Mouse (Mus musculus): Measurements from ENCODE around the gene Ms4a8a. TPM values are rescaled to one million over a fixed set of nuclear protein-coding genes. Genes with fewer than 3 reads are reported as not detected.

Ms4a8a gene
- polyA plus RNA-seq, 1 experiment from 2014 or later, result not detected

DNA sequence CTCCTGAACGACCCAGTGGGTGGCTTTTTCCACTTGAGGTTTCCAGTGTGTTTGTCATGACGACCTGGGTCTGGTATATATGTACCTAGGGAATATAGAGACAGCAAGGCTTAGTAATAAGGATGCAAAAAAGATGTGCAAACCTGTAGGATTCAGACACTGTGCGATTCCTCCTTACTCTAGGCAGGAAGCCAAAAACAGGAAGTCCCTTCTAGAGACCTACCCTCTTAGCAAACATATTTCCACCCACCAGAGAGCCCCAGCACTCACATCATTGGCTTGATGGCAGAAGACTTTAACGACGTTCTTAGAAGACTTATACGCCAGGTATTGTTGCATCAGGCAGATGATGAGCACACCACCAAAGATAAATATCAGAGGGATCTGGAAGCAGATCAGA lies 32.9 kb downstream of the Ms4a8a start:
- Histone ChIP-seq H3K27ac (ENCODE audit: low read depth, low read length) (no peak overlapping the region), H3K9ac (ENCODE audit: low read depth, low read length) (no peak overlapping the region), H3K9me3 (ENCODE audit: control insufficient read depth, low read length) (no peaks in the 10 kb centered on the region), H3K4me3 (ENCODE audit: low read length) (no peak overlapping the region), H3K4me1 (ENCODE audit: control insufficient read depth, insufficient read depth, low read length) (no peaks in the 10 kb centered on the region), H3K36me3 (ENCODE audit: control insufficient read depth, insufficient read depth, low read length) (no peaks in the 10 kb centered on the region), H3K4me2 (replicated peaks; ENCODE audit: low read depth, low read length) (no peak overlapping the region), H3K27me3 (ENCODE audit: control insufficient read depth, insufficient read depth, low read length) (no peaks in the 10 kb centered on the region)
- no peak for ATAC-seq (ENCODE audit: low FRiP score, low TSS enrichment)
- 76% methylated on average over 6 of the region's 6 CpGs for WGBS

GRCm38 (mm10) chr19:11044996-11045711 lies 35.7 kb downstream of the Ms4a8a start:
- Histone ChIP-seq H3K9me3 (ENCODE audit: control insufficient read depth, low read length) (no peaks in the 10 kb centered on the region), H3K4me2 (replicated peaks; ENCODE audit: low read depth, low read length) (peak overlapping the region; percentile 58), H3K9ac (ENCODE audit: low read depth, low read length) (peak overlapping the region; percentile 19; the same call in 1 of the 2 replicates), H3K36me3 (ENCODE audit: control insufficient read depth, insufficient read depth, low read length) (no peaks in the 10 kb centered on the region), H3K27ac (ENCODE audit: low read depth, low read length) (no peak overlapping the region), H3K4me3 (ENCODE audit: low read length) (peak overlapping the region; percentile 32), H3K27me3 (ENCODE audit: control insufficient read depth, insufficient read depth, low read length) (no peaks in the 10 kb centered on the region), H3K4me1 (ENCODE audit: control insufficient read depth, insufficient read depth, low read length) (no peaks in the 10 kb centered on the region)
- peak; percentile 100 for ATAC-seq (ENCODE audit: low FRiP score, low TSS enrichment)
- WGBS, result 9% methylated on average over 30 of the region's 40 CpGs

- H3K4me1 ChIP-seq (ENCODE audit: control insufficient read depth, insufficient read depth, low read length), result no peaks in the 10 kb centered on the region
- H3K27me3 ChIP-seq (ENCODE audit: control insufficient read depth, insufficient read depth, low read length), result no peaks in the 10 kb centered on the region
- H3K4me3 ChIP-seq (ENCODE audit: low read length), result peak overlapping the region; percentile 32
- H3K27ac ChIP-seq (ENCODE audit: low read depth, low read length), result no peak overlapping the region
- peak overlapping the region; percentile 19; the same call in 1 of the 2 replicates for H3K9ac ChIP-seq (ENCODE audit: low read depth, low read length)
- ATAC-seq (ENCODE audit: low FRiP score, low TSS enrichment), result peak; percentile 73
- WGBS, result 20% methylated on average over 5 of the region's 5 CpGs
- no peaks in the 10 kb centered on the region for H3K36me3 ChIP-seq (ENCODE audit: control insufficient read depth, insufficient read depth, low read length)
- H3K4me2 ChIP-seq (replicated peaks; ENCODE audit: low read depth, low read length), result peak overlapping the region; percentile 58
- H3K9me3 ChIP-seq (ENCODE audit: control insufficient read depth, low read length), result no peaks in the 10 kb centered on the region
Measured at GRCm38 (mm10) chr19:11044671-11044995, 36.3 kb downstream of the Ms4a8a start.

DNA sequence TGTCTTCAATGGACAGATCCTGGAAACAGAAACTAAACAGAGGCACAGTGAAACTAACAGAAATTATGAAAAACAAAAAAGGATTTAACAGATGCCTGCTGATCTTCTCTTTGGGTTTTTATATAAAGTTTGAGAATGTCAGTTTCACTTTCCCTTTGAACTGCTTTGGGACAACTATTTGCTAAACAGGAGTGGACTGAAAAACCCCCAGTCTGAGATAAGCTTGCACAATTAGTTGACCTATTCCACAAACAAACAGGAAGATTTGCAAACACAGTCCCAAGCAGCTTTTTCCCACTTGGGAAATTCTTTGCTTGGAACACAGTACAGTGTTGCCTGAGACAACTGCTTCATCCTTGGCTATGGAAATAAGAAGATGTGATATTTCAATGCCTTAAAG lies 43.3 kb downstream of the Ms4a8a start:
- no peaks in the 10 kb centered on the region for H3K36me3 ChIP-seq (ENCODE audit: control insufficient read depth, insufficient read depth, low read length)
- no peaks in the 10 kb centered on the region for H3K9me3 ChIP-seq (ENCODE audit: control insufficient read depth, low read length)
- H3K9ac ChIP-seq (ENCODE audit: low read depth, low read length), result no peak overlapping the region
- H3K27me3 ChIP-seq (ENCODE audit: control insufficient read depth, insufficient read depth, low read length), result no peaks in the 10 kb centered on the region
- H3K4me3 ChIP-seq (ENCODE audit: low read length), result no peak overlapping the region
- no peak overlapping the region for H3K4me2 ChIP-seq (replicated peaks; ENCODE audit: low read depth, low read length)
- H3K4me1 ChIP-seq (ENCODE audit: control insufficient read depth, insufficient read depth, low read length), result no peaks in the 10 kb centered on the region
- ATAC-seq (ENCODE audit: low FRiP score, low TSS enrichment), result no peak
- no peak overlapping the region for H3K27ac ChIP-seq (ENCODE audit: low read depth, low read length)

GRCm38 (mm10) chr19:11022382-11022781 lies 58.5 kb downstream of the Ms4a8a start:
- Histone ChIP-seq H3K4me1 (ENCODE audit: control insufficient read depth, insufficient read depth, low read length) (no peaks in the 10 kb centered on the region), H3K36me3 (ENCODE audit: control insufficient read depth, insufficient read depth, low read length) (no peaks in the 10 kb centered on the region), H3K4me2 (replicated peaks; ENCODE audit: low read depth, low read length) (no peak overlapping the region), H3K27me3 (ENCODE audit: control insufficient read depth, insufficient read depth, low read length) (no peaks in the 10 kb centered on the region), H3K9me3 (ENCODE audit: control insufficient read depth, low read length) (no peaks in the 10 kb centered on the region), H3K4me3 (ENCODE audit: low read length) (no peak overlapping the region), H3K9ac (ENCODE audit: low read depth, low read length) (no peak overlapping the region), H3K27ac (ENCODE audit: low read depth, low read length) (no peak overlapping the region)
- no peak for ATAC-seq (ENCODE audit: low FRiP score, low TSS enrichment)

GRCm38 (mm10) chr19:11017891-11018290 lies 63.0 kb downstream of the Ms4a8a start, which contains the start of gene Ms4a18:
Ms4a18 (minus strand) TSS chr19:11018031.
- Histone ChIP-seq H3K9me3 (ENCODE audit: control insufficient read depth, low read length) (no peaks in the 10 kb centered on the region), H3K4me2 (replicated peaks; ENCODE audit: low read depth, low read length) (no peak within 1 kb of the TSS), H3K9ac (ENCODE audit: low read depth, low read length) (no peak within 1 kb of the TSS), H3K4me3 (ENCODE audit: low read length) (no peak within 1 kb of the TSS), H3K4me1 (ENCODE audit: control insufficient read depth, insufficient read depth, low read length) (no peaks in the 10 kb centered on the region), H3K27me3 (ENCODE audit: control insufficient read depth, insufficient read depth, low read length) (no peaks in the 10 kb centered on the region), H3K27ac (ENCODE audit: low read depth, low read length) (no peak within 1 kb of the TSS), H3K36me3 (ENCODE audit: control insufficient read depth, insufficient read depth, low read length) (no peaks in the 10 kb centered on the region)
- WGBS, result 69% methylated on average over 3 of the region's 3 CpGs
- no peak for ATAC-seq (ENCODE audit: low FRiP score, low TSS enrichment)

Other genes starting within 250 kb of the Ms4a8a start
- 0.44 and 0.69 TPM in 2 replicates for gene Slc15a3, start 241.4 kb downstream of the Ms4a8a start, polyA plus RNA-seq (2014; fragmentation: Nextera tagmentation; extraction: Ambion mirVana)
- gene Tmem132a, start 211.2 kb downstream of the Ms4a8a start, polyA plus RNA-seq (2014; fragmentation: Nextera tagmentation; extraction: Ambion mirVana), result 65.2 and 71.5 TPM in 2 replicates
- 87.6 and 90.9 TPM in 2 replicates for gene Tmem109, start 199.1 kb downstream of the Ms4a8a start, polyA plus RNA-seq (2014; fragmentation: Nextera tagmentation; extraction: Ambion mirVana)
- 61.0 and 75.7 TPM in 2 replicates for gene Prpf19, start 185.9 kb downstream of the Ms4a8a start, polyA plus RNA-seq (2014; fragmentation: Nextera tagmentation; extraction: Ambion mirVana)
- not detected in 2 replicates for gene Zp1, start 160.5 kb downstream of the Ms4a8a start, polyA plus RNA-seq (2014; fragmentation: Nextera tagmentation; extraction: Ambion mirVana)
- not detected in 2 replicates for gene Ptgdr2, start 143.9 kb downstream of the Ms4a8a start, polyA plus RNA-seq (2014; fragmentation: Nextera tagmentation; extraction: Ambion mirVana)
- gene Ccdc86, start 131.8 kb downstream of the Ms4a8a start, polyA plus RNA-seq (2014; fragmentation: Nextera tagmentation; extraction: Ambion mirVana), result 26.0 and 32.7 TPM in 2 replicates
- gene Ms4a10, start 106.4 kb downstream of the Ms4a8a start, polyA plus RNA-seq (2014; fragmentation: Nextera tagmentation; extraction: Ambion mirVana), result not detected in 2 replicates
- gene Ms4a15, start 87.9 kb downstream of the Ms4a8a start, polyA plus RNA-seq (2014; fragmentation: Nextera tagmentation; extraction: Ambion mirVana), result not detected in 2 replicates
- gene Ms4a18, start 63.1 kb downstream of the Ms4a8a start, polyA plus RNA-seq (2014; fragmentation: Nextera tagmentation; extraction: Ambion mirVana), result not detected in 2 replicates
- gene 1700017D01Rik, start 49.8 kb upstream of the Ms4a8a start, polyA plus RNA-seq (2014; fragmentation: Nextera tagmentation; extraction: Ambion mirVana), result not detected in 2 replicates
- not detected in 2 replicates for gene 1700025F22Rik, start 84.2 kb upstream of the Ms4a8a start, polyA plus RNA-seq (2014; fragmentation: Nextera tagmentation; extraction: Ambion mirVana)
- gene Ms4a13, start 115.6 kb upstream of the Ms4a8a start, polyA plus RNA-seq (2014; fragmentation: Nextera tagmentation; extraction: Ambion mirVana), result not detected in 2 replicates
- gene Ms4a12, start 151.3 kb upstream of the Ms4a8a start, polyA plus RNA-seq (2014; fragmentation: Nextera tagmentation; extraction: Ambion mirVana), result not detected in 2 replicates
- not detected in 2 replicates for gene Ms4a1, start 185.1 kb upstream of the Ms4a8a start, polyA plus RNA-seq (2014; fragmentation: Nextera tagmentation; extraction: Ambion mirVana)
- not detected in 2 replicates for gene Ms4a5, start 202.8 kb upstream of the Ms4a8a start, polyA plus RNA-seq (2014; fragmentation: Nextera tagmentation; extraction: Ambion mirVana)
- gene Ms4a14, start 233.4 kb upstream of the Ms4a8a start, polyA plus RNA-seq (2014; fragmentation: Nextera tagmentation; extraction: Ambion mirVana), result 0.07 TPM in 1 of 2 replicates, not detected in the other

Measured in kidney, embryonic 14.5 days (tissue).